Mouse (Mus musculus): Measurements from ENCODE around the gene Ggt5.

DNA sequence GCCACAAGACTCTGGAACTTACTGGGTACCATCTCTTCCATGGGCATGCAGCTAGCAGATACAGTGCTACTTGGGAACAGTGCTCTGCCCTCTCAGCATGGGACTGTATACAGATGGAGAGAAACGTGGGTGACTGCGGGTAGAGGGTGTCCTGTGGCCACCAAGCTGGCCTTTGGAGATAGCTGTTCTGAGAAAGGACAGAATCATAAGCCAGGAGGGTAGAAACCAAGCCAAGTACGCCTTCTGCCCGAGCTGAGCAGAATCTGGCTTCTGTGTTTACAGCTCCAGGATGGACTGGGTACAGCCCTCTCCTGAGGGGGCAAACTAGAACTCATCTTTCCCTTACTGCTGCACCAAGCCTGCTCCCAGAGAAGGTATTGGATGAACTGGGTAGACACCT, 73.4 kb downstream of the Ggt5 start:
- TF ChIP-seq CTCF (IDR thresholded peaks at IDR 0.05; ENCODE audit: extremely low read depth, insufficient read depth, low read length) (no peak), POLR2A (IDR thresholded peaks at IDR 0.05; ENCODE audit: extremely low read depth, insufficient read depth, low read length) (no peak)

Measured in cortical plate, adult 2 months (tissue).